Mouse (Mus musculus) testis, adult 2 months (tissue): Measurements from ENCODE around the gene Ski.

Experiments
- CTCF ChIP-seq: fragments of 200-500 bp; IDR thresholded peaks from 2 replicates; pipeline ENCODE4 v1.5.1; 2012; ENCODE audit warnings: low read depth, mild to moderate bottlenecking, inconsistent platforms, low read length, moderate library complexity; ENCODE audit not compliant: control insufficient read depth, insufficient read depth, insufficient replicate concordance
- POLR2A ChIP-seq: fragments of 200-500 bp; IDR thresholded peaks from 2 replicates; pipeline ENCODE4 v1.6.1; 2012; ENCODE audit warnings: low read depth, mild to moderate bottlenecking, inconsistent platforms, low read length, moderate library complexity; ENCODE audit not compliant: control insufficient read depth

DNA sequence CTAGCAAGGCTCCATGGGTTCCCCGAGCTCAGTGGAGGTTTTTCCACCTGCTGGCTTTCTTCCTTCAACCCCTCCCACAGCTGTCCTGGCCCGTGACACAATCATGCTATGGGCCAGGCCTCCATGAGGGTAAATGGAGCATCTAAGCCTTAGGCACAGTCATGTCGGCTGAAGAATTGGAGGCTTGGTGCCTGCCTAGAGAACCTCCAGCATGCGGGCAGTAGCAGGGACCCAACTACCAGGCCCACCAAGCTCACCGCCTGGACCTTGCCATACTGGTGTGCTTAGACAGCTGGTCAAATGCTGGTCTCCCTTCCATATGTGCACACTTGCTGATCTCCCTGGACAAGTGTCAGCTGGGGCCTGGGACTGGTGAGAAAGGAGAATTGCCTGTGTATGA, 3.5 kb upstream of the Ski start:
- TF ChIP-seq CTCF (no peak), POLR2A (no peak)
